Mouse (Mus musculus) neural tube, embryonic 14.5 days (tissue): ENCODE measurements around the gene Frmd6. TPM values are rescaled to one million over a fixed set of nuclear protein-coding genes. Genes with fewer than 3 reads are reported as not detected.
A peak's percentile ranks its signal among the peaks of the same experiment; 100 is the strongest.

Experiments
- ATAC-seq: fragments of 200-750 bp; cut with Nextera tagmentation; 2 replicates; pipeline ENCODE4 v1.8.0; 2017; ENCODE audit warnings: low read depth, mild to moderate bottlenecking, moderate TSS enrichment, moderate library complexity
- H3K27ac ChIP-seq: fragments of 300-500 bp; sonication (generic); 2 replicates; pipeline ENCODE4 v1.5.1; 2014; ENCODE audit warnings: low read depth, mild to moderate bottlenecking, control low read depth, low read length, moderate library complexity, mixed read lengths
- H3K27me3 ChIP-seq: fragments of 300-500 bp; sonication (generic); 2 replicates; pipeline ENCODE4 v1.6.1; 2014; ENCODE audit warnings: low read length; ENCODE audit not compliant: control insufficient read depth, insufficient read depth
- H3K36me3 ChIP-seq: fragments of 300-500 bp; sonication (generic); 2 replicates; pipeline ENCODE4 v1.6.1; 2014; ENCODE audit warnings: low read length, mixed read lengths; ENCODE audit not compliant: control insufficient read depth, insufficient read depth
- H3K4me1 ChIP-seq: fragments of 300-500 bp; sonication (generic); 2 replicates; pipeline ENCODE4 v1.6.1; 2014; ENCODE audit warnings: low read length; ENCODE audit not compliant: control insufficient read depth, insufficient read depth
- H3K4me2 ChIP-seq: fragments of 300-500 bp; sonication (generic); 2 replicates; pipeline ENCODE4 v1.6.1; 2014; ENCODE audit warnings: mild to moderate bottlenecking, low read depth, low read length, control low read depth
- H3K4me3 ChIP-seq: fragments of 300-500 bp; sonication (generic); 2 replicates; pipeline ENCODE4 v1.5.1; 2014; ENCODE audit warnings: low read depth, low read length, control low read depth, mixed read lengths
- H3K9ac ChIP-seq: fragments of 300-500 bp; sonication (generic); replicated peaks from 2 replicates; pipeline ENCODE4 v1.6.1; 2014; ENCODE audit warnings: low read depth, mild to moderate bottlenecking, control low read depth, low read length, mixed read lengths
- H3K9me3 ChIP-seq: fragments of 300-500 bp; sonication (generic); 2 replicates; pipeline ENCODE4 v1.6.1; 2016; ENCODE audit warnings: low read length; ENCODE audit not compliant: control insufficient read depth
- WGBS: fragments of 180-500 bp; shearing (Covaris S2); extraction: QIAGEN DNeasy Blood & Tissue Kit; methylation state at CpG from one replicate; pipeline ENCODE4 v1.1.7; 2014; 5-methylcytosine and 5-hydroxymethylcytosine counted together
- polyA plus RNA-seq: library from polyadenylated mRNA; unstranded; fragments of >200 nt; fragmentation: Nextera tagmentation; extraction: Ambion mirVana; gene quantifications from 2 replicates; pipeline ENCODE4 v1.2.1, GENCODE M21; 2014

The Frmd6 gene
- polyA plus RNA-seq, 1 experiment from 2014 or later: 7.3 TPM

DNA sequence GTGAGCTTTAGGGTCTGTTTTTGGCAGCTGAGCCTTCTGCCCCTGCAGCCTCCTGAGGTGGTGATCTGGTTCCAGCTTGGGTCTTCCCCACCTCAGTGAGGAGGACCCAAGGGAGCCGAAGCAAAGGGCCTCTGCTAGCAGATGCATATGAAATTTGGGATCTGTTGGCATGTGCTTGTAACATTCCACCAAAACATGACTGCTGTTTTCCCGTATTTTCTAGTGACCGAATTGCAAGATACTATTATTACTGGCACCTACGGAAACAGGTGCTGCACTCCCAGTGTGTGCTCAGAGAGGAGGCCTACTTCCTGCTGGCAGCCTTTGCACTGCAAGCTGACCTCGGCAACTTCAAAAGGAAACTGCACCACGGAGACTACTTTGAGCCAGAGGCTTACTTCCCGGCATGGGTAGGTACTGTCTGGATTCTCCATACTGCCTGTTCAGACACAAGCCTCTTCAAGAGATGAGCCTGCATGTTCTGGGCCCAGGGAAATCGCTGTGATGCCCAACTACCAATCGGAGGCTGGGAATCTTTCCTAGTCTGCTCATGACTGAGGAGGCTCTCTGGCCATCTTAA is 55.2 kb downstream of the Frmd6 start:
- Histone ChIP-seq H3K27me3 (no peaks in the 10 kb centered on the region), H3K9me3 (no peaks in the 10 kb centered on the region), H3K4me3 (no peak overlapping the region), H3K4me2 (no peak overlapping the region), H3K36me3 (0 out of 2 replicates have a peak, but pooled peaks cover 4% of the 10 kb centered on the region), H3K27ac (no peak overlapping the region), H3K4me1 (peaks cover 4% of the 10 kb centered on the region; the same call in 1 of the 2 replicates), H3K9ac (no peak overlapping the region)
- ATAC-seq: no peak
- 68% methylated on average over 9 of the region's 9 CpGs for WGBS

DNA sequence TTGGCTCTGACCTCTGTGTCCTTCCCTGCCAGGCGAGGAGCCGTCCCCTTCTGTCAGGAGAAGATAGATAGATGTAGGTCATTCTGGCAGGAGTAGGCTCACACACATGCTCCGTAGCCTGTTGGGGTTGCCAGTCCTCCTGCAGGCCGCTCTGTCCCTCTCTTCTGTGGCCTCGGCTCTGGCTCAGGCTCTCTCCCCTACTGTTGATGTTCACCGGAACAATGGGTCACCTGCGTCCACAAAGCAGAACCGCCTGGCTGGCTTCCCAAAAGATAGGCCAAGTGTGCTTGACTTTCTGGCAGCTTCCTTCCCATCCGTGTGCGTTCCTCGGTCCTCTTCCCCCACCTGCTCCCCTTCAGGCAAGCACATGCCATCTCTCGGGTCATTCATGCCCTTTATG is 56.0 kb downstream of the Frmd6 start:
- 62% methylated on average over 12 of the region's 12 CpGs for WGBS
- Histone ChIP-seq H3K4me3 (no peak overlapping the region), H3K9ac (no peak overlapping the region), H3K4me1 (peaks cover 4% of the 10 kb centered on the region; the same call in 1 of the 2 replicates), H3K36me3 (0 out of 2 replicates have a peak, but pooled peaks cover 4% of the 10 kb centered on the region), H3K4me2 (no peak overlapping the region), H3K27me3 (no peaks in the 10 kb centered on the region), H3K9me3 (no peaks in the 10 kb centered on the region), H3K27ac (no peak overlapping the region)
- ATAC-seq: peak; percentile 60; the same call in 1 of the 2 replicates

DNA sequence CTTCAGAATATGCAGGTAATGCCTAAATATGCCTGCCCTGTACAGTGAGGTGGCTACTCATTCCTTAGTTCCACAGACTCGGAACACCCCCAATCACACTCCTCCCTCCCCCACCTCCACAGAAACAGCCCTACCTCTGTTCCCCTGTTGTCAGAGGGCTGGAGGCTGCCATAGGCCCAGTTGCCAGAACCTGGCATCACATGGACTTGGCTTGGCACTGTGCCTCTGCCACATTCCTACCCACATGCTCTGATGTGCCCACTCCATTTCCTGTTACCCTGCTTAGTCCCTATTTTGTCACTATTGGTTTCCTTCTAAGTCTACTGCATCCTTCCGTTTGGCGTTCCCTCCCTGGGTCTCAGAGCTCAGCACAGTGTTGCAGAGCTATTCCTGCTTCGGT is 56.5 kb downstream of the Frmd6 start:
- H3K36me3 ChIP-seq: 0 out of 2 replicates have a peak, but pooled peaks cover 4% of the 10 kb centered on the region
- no peak for ATAC-seq
- H3K27me3 ChIP-seq: no peaks in the 10 kb centered on the region
- WGBS: 88% methylated on average over 4 of the region's 4 CpGs
- H3K4me3 ChIP-seq: no peak overlapping the region
- no peak overlapping the region for H3K4me2 ChIP-seq
- H3K9ac ChIP-seq: no peak overlapping the region
- H3K9me3 ChIP-seq: no peaks in the 10 kb centered on the region
- peaks cover 4% of the 10 kb centered on the region; the same call in 1 of the 2 replicates for H3K4me1 ChIP-seq
- no peak overlapping the region for H3K27ac ChIP-seq

DNA sequence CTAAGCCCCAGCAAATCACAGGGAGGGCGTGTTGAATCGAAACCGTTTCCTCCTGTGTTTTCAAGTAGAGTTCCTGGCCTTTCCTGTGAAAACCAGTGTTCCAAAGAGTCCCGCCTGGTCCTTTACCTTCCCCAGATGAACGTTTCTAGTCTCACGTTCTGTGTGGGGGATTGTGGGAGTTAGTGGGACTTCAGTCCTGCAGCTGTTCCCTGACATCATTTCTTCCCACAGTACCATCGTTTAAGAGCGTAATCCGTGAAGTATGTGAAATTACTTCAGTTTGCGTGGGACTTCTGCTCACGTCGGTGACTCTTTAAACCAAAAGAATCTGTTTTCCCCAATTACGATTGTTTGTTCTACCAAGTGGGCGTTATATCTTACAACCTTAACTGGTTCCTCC is 57.8 kb downstream of the Frmd6 start:
- no peak for ATAC-seq
- H3K9ac ChIP-seq: no peak overlapping the region
- no peaks in the 10 kb centered on the region for H3K9me3 ChIP-seq
- WGBS: 93% methylated on average over 14 of the region's 14 CpGs
- H3K27ac ChIP-seq: no peak overlapping the region
- peaks cover 4% of the 10 kb centered on the region; the same call in 1 of the 2 replicates for H3K4me1 ChIP-seq
- H3K36me3 ChIP-seq: 0 out of 2 replicates have a peak, but pooled peaks cover 4% of the 10 kb centered on the region
- no peaks in the 10 kb centered on the region for H3K27me3 ChIP-seq
- no peak overlapping the region for H3K4me3 ChIP-seq
- no peak overlapping the region for H3K4me2 ChIP-seq

DNA sequence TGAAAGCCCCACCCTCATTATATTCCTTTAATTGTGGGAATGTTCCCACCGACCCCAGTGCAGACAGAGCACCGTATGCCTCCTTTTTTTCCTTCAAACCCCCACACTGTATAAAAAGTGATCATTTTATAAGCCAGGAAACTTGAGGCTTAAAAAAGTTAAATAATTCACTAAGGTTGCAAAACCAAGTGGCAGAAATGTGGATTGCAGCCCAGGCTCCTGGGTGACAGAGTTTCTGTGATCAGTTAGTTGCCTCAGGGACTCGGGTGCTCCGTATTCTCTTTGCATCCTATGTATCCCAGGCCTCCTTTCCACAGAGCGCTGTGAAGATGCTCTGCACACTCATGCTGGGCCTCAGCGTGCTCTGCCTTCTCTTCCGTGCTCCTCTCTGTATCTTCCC is 58.8 kb downstream of the Frmd6 start:
- H3K27ac ChIP-seq: no peak overlapping the region
- H3K4me3 ChIP-seq: no peak overlapping the region
- H3K9me3 ChIP-seq: no peaks in the 10 kb centered on the region
- WGBS: 92% methylated on average over 7 of the region's 7 CpGs
- H3K9ac ChIP-seq: no peak overlapping the region
- H3K27me3 ChIP-seq: no peaks in the 10 kb centered on the region
- peaks cover 4% of the 10 kb centered on the region; the same call in 1 of the 2 replicates for H3K4me1 ChIP-seq
- 0 out of 2 replicates have a peak, but pooled peaks cover 4% of the 10 kb centered on the region for H3K36me3 ChIP-seq
- ATAC-seq: no peak
- H3K4me2 ChIP-seq: no peak overlapping the region

DNA sequence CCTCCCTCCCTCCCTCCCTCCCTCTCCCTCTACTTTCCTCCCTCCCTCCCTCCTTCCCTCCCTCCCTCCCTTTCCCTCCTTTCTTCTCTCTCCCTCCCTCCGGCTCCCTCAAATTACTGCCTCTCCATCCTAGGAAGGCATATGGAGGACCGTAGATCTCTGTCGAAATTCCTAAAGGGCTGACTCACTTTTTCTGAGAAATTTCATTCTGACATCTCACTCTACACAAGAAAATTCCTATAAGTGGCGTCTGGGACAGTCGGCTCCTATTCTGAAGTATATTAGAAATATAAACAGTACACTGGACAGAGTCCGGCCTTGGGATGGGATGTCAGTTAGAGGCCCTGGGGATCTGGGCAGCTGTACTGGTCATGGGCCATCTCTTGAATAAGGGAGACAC is 59.7 kb downstream of the Frmd6 start:
- Histone ChIP-seq H3K4me2 (no peak overlapping the region), H3K4me3 (no peak overlapping the region), H3K36me3 (0 out of 2 replicates have a peak, but pooled peaks cover 4% of the 10 kb centered on the region), H3K9ac (no peak overlapping the region), H3K27ac (no peak overlapping the region), H3K4me1 (peaks cover 4% of the 10 kb centered on the region; the same call in 1 of the 2 replicates), H3K9me3 (no peaks in the 10 kb centered on the region), H3K27me3 (no peaks in the 10 kb centered on the region)
- 91% methylated on average over 5 of the region's 6 CpGs for WGBS
- ATAC-seq: no peak

DNA sequence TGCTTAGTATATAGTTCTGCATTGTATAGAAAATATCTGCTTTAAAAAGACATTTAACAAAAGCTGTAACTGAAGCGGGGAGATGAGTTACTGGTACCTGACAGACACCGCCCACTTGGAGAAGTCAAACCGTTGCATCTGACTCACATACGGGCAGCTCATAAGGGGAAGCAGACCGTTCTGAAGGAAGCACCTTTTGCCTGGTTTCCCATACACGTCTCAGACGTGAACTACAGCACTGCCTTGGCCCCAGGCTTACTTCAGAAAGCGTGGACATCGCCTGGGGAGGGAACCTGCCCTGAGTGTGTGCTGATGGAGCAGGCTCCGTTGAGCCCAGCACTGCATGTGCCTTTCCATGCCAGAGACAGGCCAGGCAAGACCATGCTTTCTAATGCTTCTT is 60.3 kb downstream of the Frmd6 start:
- Histone ChIP-seq H3K27ac (no peak overlapping the region), H3K27me3 (no peaks in the 10 kb centered on the region), H3K4me1 (peaks cover 4% of the 10 kb centered on the region; the same call in 1 of the 2 replicates), H3K4me2 (no peak overlapping the region), H3K4me3 (no peak overlapping the region), H3K9ac (no peak overlapping the region), H3K36me3 (0 out of 2 replicates have a peak, but pooled peaks cover 4% of the 10 kb centered on the region), H3K9me3 (no peaks in the 10 kb centered on the region)
- ATAC-seq: no peak
- 86% methylated on average over 10 of the region's 10 CpGs for WGBS

DNA sequence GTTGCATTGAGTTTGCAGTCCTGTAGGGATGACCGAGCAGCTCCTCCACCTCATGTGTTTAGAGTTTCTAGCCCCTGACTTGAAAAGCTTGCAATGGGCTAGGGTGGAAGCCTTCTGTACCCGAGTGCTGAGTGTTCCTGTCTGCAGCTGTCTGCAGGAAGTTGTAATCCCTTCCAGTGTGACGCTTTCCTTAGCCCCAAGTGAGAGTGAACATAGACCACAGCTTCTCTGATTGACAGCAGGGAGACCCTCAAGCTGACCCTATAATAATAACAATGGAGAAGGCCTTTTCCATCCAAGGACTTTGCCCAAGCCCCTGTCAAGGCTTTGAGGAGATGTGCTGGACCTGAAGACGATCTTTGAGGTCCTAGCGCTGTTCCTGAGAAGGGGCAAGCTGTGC is 65.1 kb downstream of the Frmd6 start:
- peaks cover 7% of the 10 kb centered on the region for H3K36me3 ChIP-seq
- no peak for ATAC-seq
- 94% methylated on average over 5 of the region's 5 CpGs for whole genome bisulfite sequencing

DNA sequence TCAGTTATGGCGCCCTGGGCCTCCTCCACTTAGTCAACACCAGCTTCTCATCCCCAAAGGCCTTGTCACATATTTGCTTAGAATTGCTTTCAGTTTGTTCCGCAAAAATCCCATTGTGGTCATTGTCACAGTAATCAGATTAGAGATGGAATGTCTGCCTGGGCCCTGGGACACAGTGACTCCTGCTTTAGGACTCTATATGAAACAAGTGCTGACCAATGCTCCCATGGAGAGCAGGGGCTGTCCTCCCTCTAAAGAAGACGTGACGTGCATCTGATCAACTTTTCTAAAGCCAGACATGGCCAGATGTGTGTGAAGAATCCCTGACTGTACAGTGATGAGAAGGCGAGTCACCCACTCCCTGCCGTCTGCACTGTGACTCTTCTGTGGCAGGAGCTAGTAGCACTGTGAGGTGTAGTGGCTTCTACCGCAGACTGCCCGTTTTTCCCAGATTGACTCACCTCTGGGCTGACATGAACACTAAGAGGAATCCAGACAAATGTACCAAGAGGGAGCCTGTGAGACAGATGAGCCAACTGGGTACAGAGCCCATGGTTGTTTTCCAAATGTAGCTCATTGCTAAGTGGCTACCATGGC is 65.7 kb downstream of the Frmd6 start:
- H3K36me3 ChIP-seq: peaks cover 7% of the 10 kb centered on the region
- 94% methylated on average over 8 of the region's 8 CpGs for WGBS
- ATAC-seq: no peak

More for the DNA sequence above, 65.1 kb downstream of the Frmd6 start:
- no peaks in the 10 kb centered on the region for H3K4me1 ChIP-seq
- H3K4me2 ChIP-seq: no peak overlapping the region
- H3K4me3 ChIP-seq: no peak overlapping the region
- H3K9me3 ChIP-seq: no peaks in the 10 kb centered on the region
- no peak overlapping the region for H3K9ac ChIP-seq
- H3K27ac ChIP-seq: no peak overlapping the region
- no peaks in the 10 kb centered on the region for H3K27me3 ChIP-seq

More for the DNA sequence above, 65.7 kb downstream of the Frmd6 start:
- no peaks in the 10 kb centered on the region for H3K27me3 ChIP-seq
- H3K4me3 ChIP-seq: no peak overlapping the region
- no peak overlapping the region for H3K4me2 ChIP-seq
- no peak overlapping the region for H3K27ac ChIP-seq
- no peaks in the 10 kb centered on the region for H3K4me1 ChIP-seq
- H3K9ac ChIP-seq: no peak overlapping the region
- H3K9me3 ChIP-seq: no peaks in the 10 kb centered on the region
